Mouse (Mus musculus) testis, adult 2 months (tissue): ENCODE measurements around the gene Lrrc75b. TPM values are rescaled to one million over a fixed set of nuclear protein-coding genes. Genes with fewer than 3 reads are reported as not detected.

Source experiments
- H3K27ac ChIP-seq: fragments of 200-500 bp; 2 replicates; pipeline ENCODE4 v1.5.1; 2012; ENCODE audit warnings: low read depth, low read length; ENCODE audit not compliant: control insufficient read depth, insufficient read depth
- H3K27me3 ChIP-seq: fragments of 200-500 bp; 2 replicates; pipeline ENCODE4 v1.6.1; 2012; ENCODE audit warnings: mild to moderate bottlenecking, low read length, moderate library complexity; ENCODE audit not compliant: control insufficient read depth, insufficient read depth
- H3K36me3 ChIP-seq: fragments of 200-500 bp; 2 replicates; pipeline ENCODE4 v1.6.1; 2012; ENCODE audit warnings: mild to moderate bottlenecking, low read length; ENCODE audit not compliant: control insufficient read depth, insufficient read depth
- H3K4me1 ChIP-seq: fragments of 200-500 bp; 2 replicates; pipeline ENCODE4 v1.6.1; 2012; ENCODE audit warnings: low read length; ENCODE audit not compliant: control insufficient read depth, insufficient read depth
- H3K4me3 ChIP-seq: fragments of 200-500 bp; 2 replicates; pipeline ENCODE4 v1.5.1; 2012; ENCODE audit warnings: low read depth, mild to moderate bottlenecking, low read length, moderate library complexity, mixed read lengths; ENCODE audit not compliant: control insufficient read depth
- CTCF ChIP-seq: fragments of 200-500 bp; IDR thresholded peaks from 2 replicates; pipeline ENCODE4 v1.5.1; 2012; ENCODE audit warnings: low read depth, mild to moderate bottlenecking, inconsistent platforms, low read length, moderate library complexity; ENCODE audit not compliant: control insufficient read depth, insufficient read depth, insufficient replicate concordance
- POLR2A ChIP-seq: fragments of 200-500 bp; IDR thresholded peaks from 2 replicates; pipeline ENCODE4 v1.6.1; 2012; ENCODE audit warnings: low read depth, mild to moderate bottlenecking, inconsistent platforms, low read length, moderate library complexity; ENCODE audit not compliant: control insufficient read depth
- polyA plus RNA-seq: library from polyadenylated mRNA; depleted of rRNA; stranded (reverse); fragments of >200 nt; gene quantifications from 2 replicates; pipeline ENCODE4 v1.2.3, GENCODE M21; 2012

The Lrrc75b gene
- polyA plus RNA-seq, 1 experiment = 0.98 TPM

DNA sequence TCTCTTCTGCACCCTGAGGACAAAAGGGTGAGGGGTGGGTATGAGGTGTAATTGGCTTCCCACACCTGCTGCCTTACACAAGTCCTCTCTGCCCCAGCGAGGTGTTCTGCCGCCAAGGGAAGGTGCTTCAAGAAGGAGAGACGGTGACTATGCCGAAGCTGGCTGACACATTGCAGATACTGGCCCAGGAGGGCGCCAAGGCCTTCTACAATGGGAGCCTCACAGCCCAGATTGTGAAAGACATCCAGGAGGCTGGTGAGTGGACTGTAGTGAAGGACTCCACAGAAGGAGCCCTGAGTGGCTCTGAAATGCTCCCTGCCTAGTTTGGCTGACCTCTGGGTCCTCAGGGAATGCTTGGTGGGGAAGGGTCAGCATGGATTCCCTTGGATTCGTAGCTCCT lies 19.0 kb upstream of the Lrrc75b start:
- Histone ChIP-seq H3K27me3 (no peaks in the 10 kb centered on the region), H3K27ac (no peak overlapping the region), H3K4me3 (no peak overlapping the region), H3K4me1 (no peaks in the 10 kb centered on the region), H3K36me3 (no peaks in the 10 kb centered on the region)
- TF ChIP-seq POLR2A (no peak), CTCF (no peak)

GRCm38 (mm10) chr10:75573965-75574364 lies 13.8 kb upstream of the Lrrc75b start:
- Histone ChIP-seq H3K27me3 (no peaks in the 10 kb centered on the region), H3K36me3 (no peaks in the 10 kb centered on the region), H3K27ac (no peak overlapping the region), H3K4me1 (no peaks in the 10 kb centered on the region), H3K4me3 (no peak overlapping the region)
- TF ChIP-seq POLR2A (no peak), CTCF (no peak)

GRCm38 (mm10) chr10:75573181-75573580 lies 13.1 kb upstream of the Lrrc75b start:
- H3K27ac ChIP-seq = no peak overlapping the region

GRCm38 (mm10) chr10:75571937-75572336 lies 11.8 kb upstream of the Lrrc75b start:
- Histone ChIP-seq H3K27ac (no peak overlapping the region), H3K36me3 (no peaks in the 10 kb centered on the region), H3K4me1 (no peaks in the 10 kb centered on the region), H3K27me3 (no peaks in the 10 kb centered on the region), H3K4me3 (no peak overlapping the region)
- TF ChIP-seq CTCF = no peak
- TF ChIP-seq POLR2A = no peak

More at GRCm38 (mm10) chr10:75573181-75573580, 13.1 kb upstream of the Lrrc75b start:
- no peaks in the 10 kb centered on the region for H3K36me3 ChIP-seq
- no peaks in the 10 kb centered on the region for H3K4me1 ChIP-seq
- H3K27me3 ChIP-seq = no peaks in the 10 kb centered on the region
- H3K4me3 ChIP-seq = no peak overlapping the region
- TF ChIP-seq CTCF = no peak
- no peak for TF ChIP-seq POLR2A

- TF ChIP-seq CTCF (no peak), POLR2A (no peak)
- H3K27me3 ChIP-seq = no peaks in the 10 kb centered on the region
- no peak overlapping the region for H3K27ac ChIP-seq
- no peak overlapping the region for H3K4me3 ChIP-seq
- H3K4me1 ChIP-seq = no peaks in the 10 kb centered on the region
- no peaks in the 10 kb centered on the region for H3K36me3 ChIP-seq
Observed at GRCm38 (mm10) chr10:75570981-75571657, 11.0 kb upstream of the Lrrc75b start.

DNA sequence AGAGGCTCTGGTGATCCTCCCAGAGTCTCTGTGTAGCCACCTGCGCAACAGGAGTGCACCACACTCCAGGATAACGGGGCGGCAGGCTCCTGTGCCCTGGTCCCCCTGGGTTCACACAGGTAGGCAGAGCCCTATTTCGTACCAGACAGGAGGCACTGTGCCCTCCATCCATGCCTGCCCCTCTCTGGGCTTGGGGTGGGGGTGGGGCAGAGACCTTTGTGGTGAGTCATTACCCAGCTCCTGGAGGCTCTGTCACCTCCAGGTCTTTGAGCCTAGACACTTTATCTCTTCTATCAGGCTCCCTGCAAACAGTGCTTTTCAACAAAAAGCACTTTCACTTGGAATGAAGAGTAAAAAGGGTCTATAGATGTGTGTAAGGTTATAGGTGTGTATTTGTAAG lies 8.7 kb upstream of the Lrrc75b start:
- H3K27ac ChIP-seq = no peak overlapping the region
- no peaks in the 10 kb centered on the region for H3K27me3 ChIP-seq
- H3K4me1 ChIP-seq = no peaks in the 10 kb centered on the region
- H3K36me3 ChIP-seq = no peaks in the 10 kb centered on the region
- TF ChIP-seq CTCF (no peak), POLR2A (no peak)
- H3K4me3 ChIP-seq = no peak overlapping the region

DNA sequence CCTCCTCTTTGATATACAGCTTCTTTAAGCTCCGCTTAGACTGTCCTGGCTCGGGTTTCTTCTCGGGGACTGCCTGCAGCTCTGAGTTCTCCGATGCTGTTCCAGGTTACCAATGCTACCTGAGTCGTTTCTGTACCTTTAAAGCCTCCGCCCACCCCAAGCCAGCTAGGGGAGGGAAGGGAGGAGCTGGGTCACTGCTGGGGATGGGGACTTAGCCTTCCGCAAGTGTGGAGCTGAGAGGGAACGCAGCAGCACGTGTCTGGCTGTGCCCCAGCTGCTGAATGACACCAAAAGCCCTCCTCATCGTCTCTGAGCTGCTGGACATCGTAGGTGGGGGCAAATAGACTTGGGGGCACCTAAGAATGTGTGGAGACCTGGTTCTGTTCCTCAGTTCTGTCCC lies 8.3 kb upstream of the Lrrc75b start:
- H3K27me3 ChIP-seq = no peaks in the 10 kb centered on the region
- H3K4me1 ChIP-seq = no peaks in the 10 kb centered on the region
- no peak overlapping the region for H3K27ac ChIP-seq
- H3K4me3 ChIP-seq = no peak overlapping the region
- no peaks in the 10 kb centered on the region for H3K36me3 ChIP-seq
- TF ChIP-seq POLR2A (no peak), CTCF (no peak)
